Mouse (Mus musculus) kidney, postnatal 0 days (tissue): ENCODE results near the gene Olfr703. TPM values are rescaled to one million over a fixed set of nuclear protein-coding genes. Genes with fewer than 3 reads are reported as not detected.
A peak's percentile ranks its signal among the peaks of the same experiment; 100 is the strongest.

ENCODE experiments used
- ATAC-seq: fragments of 200-750 bp; cut with Nextera tagmentation; replicated peaks from 2 replicates; pipeline ENCODE4 v1.8.0; 2017; ENCODE audit warnings: low read depth, moderate number of reproducible peaks, moderate TSS enrichment, moderate library complexity; ENCODE audit not compliant: low FRiP score
- DNase-seq: peaks from one replicate; pipeline ENCODE4 v3.0.0-alpha.2; 2016; ENCODE audit warnings: low spot score
- H3K27ac ChIP-seq: fragments of 300-500 bp; sonication (generic); 2 replicates; pipeline ENCODE4 v1.5.1; 2014; ENCODE audit warnings: mild to moderate bottlenecking
- H3K27me3 ChIP-seq: fragments of 300-500 bp; sonication (generic); 2 replicates; pipeline ENCODE4 v1.6.1; 2014; ENCODE audit warnings: low read length, mixed read lengths; ENCODE audit not compliant: insufficient read depth
- H3K36me3 ChIP-seq: fragments of 300-500 bp; sonication (generic); 2 replicates; pipeline ENCODE4 v1.6.1; 2014; ENCODE audit warnings: low read length, mixed read lengths; ENCODE audit not compliant: insufficient read depth
- H3K4me1 ChIP-seq: fragments of 300-500 bp; sonication (generic); replicated peaks from 2 replicates; pipeline ENCODE4 v1.6.1; 2014; ENCODE audit warnings: antibody characterized with exemption, low read length, mixed read lengths; ENCODE audit not compliant: insufficient read depth
- H3K4me2 ChIP-seq: fragments of 300-500 bp; sonication (generic); 2 replicates; pipeline ENCODE4 v1.6.1; 2014; ENCODE audit warnings: mild to moderate bottlenecking, low read length, moderate library complexity, mixed read lengths
- H3K4me3 ChIP-seq: fragments of 300-500 bp; sonication (generic); replicated peaks from 2 replicates; pipeline ENCODE4 v1.5.1; 2014; ENCODE audit warnings: low read depth, low read length
- H3K9ac ChIP-seq: fragments of 300-500 bp; sonication (generic); 2 replicates; pipeline ENCODE4 v1.6.1; 2014; ENCODE audit warnings: low read depth, low read length
- H3K9me3 ChIP-seq: fragments of 300-500 bp; sonication (generic); replicated peaks from 2 replicates; pipeline ENCODE4 v1.6.1; 2016; ENCODE audit warnings: low read length, inconsistent platforms, mixed read lengths
- CTCF ChIP-seq: IDR thresholded peaks from 2 replicates; pipeline ENCODE4 v1.5.1; 2016; ENCODE audit warnings: antibody characterized with exemption, low read depth, mild to moderate bottlenecking, moderate library complexity
- WGBS: fragments of 180-500 bp; shearing (Covaris S2); extraction: QIAGEN DNeasy Blood & Tissue Kit; methylation state at CpG from one replicate; pipeline ENCODE4 v1.1.7; 2014; 5-methylcytosine and 5-hydroxymethylcytosine counted together
- polyA plus RNA-seq: library from polyadenylated mRNA; unstranded; fragments of >200 nt; fragmentation: Nextera tagmentation; extraction: Ambion mirVana; gene quantifications from 2 replicates; pipeline ENCODE4 v1.2.1, GENCODE M21; 2015

Gene Olfr703
- not detected in 2 replicates for polyA plus RNA-seq

DNA sequence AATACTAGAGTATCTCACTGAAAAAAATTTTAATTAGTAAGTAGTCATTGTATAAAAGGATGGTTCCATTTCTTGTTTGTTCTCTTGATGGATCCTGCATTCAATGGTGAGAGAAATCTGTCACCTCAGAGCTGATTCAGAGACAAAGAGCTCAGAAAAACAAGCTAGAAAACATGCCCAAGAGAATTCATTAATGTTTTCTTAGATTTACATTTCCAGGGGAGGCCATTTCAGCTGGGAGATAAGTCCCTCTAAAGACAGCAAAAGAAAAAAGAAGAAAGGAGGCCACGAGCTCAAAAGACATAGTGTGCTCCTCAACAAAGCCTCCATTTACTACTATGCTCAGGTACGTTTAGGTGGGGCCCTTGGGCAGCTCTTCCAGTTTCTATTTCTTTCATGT is at the start of gene Olfr703:
Gene Olfr703, plus strand, starts transcription at position 301 of the 400 bp plus-strand sequence.
- H3K4me3 ChIP-seq: no peak within 1 kb of the TSS
- no peak within 1 kb of the TSS for H3K4me2 ChIP-seq
- H3K27ac ChIP-seq: no peak within 1 kb of the TSS
- TF ChIP-seq CTCF: no peak
- H3K4me1 ChIP-seq: no peaks in the 10 kb centered on the region
- no peak for DNase-seq
- no peaks in the 10 kb centered on the region for H3K36me3 ChIP-seq
- WGBS: 56% methylated on average over 2 of the region's 2 CpGs
- no peak within 1 kb of the TSS for H3K9ac ChIP-seq
- no peaks in the 10 kb centered on the region for H3K9me3 ChIP-seq
- H3K27me3 ChIP-seq: no peaks in the 10 kb centered on the region
- ATAC-seq: no peak

DNA sequence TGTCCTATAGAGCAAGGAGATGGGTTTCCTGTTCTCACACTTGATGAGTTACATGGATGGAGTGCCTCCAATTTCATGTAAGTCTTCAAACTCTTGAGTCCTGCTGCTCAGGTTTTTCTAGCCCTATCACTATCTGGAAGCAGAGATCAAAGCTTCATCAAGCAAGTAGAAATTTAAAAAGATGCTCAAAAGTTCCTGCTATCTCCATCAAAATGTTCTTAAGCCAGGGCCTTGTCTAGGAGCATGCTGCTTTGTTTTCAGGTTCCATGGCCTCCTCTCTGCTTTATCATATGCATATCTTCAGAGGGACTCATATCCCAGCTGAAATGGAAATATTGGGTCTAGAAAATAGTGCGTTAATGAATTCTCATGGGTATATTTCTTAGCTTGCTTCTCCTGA is 34.4 kb upstream of the Olfr703 start, which contains the start of gene Olfr700:
Gene Olfr700, minus strand, starts transcription at position 101 of the 400 bp plus-strand sequence.
- Histone ChIP-seq H3K9me3 (no peaks in the 10 kb centered on the region), H3K4me1 (no peaks in the 10 kb centered on the region), H3K4me3 (no peak within 1 kb of the TSS), H3K36me3 (no peaks in the 10 kb centered on the region), H3K9ac (no peak within 1 kb of the TSS), H3K27me3 (no peaks in the 10 kb centered on the region), H3K27ac (no peak within 1 kb of the TSS), H3K4me2 (no peak within 1 kb of the TSS)
- ATAC-seq (no peak), DNase-seq (no peak)
- TF ChIP-seq CTCF: no peak
- WGBS: 71% methylated on average over 1 of the region's 1 CpGs

DNA sequence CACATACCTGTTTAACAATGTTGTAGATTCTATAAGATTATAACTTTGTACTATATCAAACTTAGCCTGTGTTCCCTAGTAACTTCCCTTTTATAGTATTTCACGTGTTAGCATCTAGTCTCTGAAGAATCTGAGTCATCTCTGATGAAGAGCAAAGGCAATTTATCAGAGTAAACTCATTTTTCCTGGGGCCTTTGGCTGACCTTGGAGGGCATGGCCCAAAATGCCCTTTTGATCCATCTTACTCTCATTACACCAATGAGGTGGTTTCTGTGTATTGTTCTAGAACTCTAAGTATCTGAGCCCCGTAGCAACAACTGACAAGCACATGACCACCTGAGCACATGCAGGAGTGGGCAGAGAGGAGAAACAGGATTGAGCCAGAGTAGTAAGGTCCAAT is 29.3 kb upstream of the Olfr703 start, which contains the start of gene Olfr701:
Gene Olfr701, plus strand, starts transcription at position 301 of the 400 bp plus-strand sequence.
- H3K27me3 ChIP-seq: no peaks in the 10 kb centered on the region
- no peak within 1 kb of the TSS for H3K27ac ChIP-seq
- ATAC-seq (no peak), DNase-seq (no peak)
- 65% methylated on average over 2 of the region's 2 CpGs for WGBS
- H3K9me3 ChIP-seq: no peaks in the 10 kb centered on the region
- no peaks in the 10 kb centered on the region for H3K36me3 ChIP-seq
- no peak for TF ChIP-seq CTCF
- H3K4me3 ChIP-seq: no peak within 1 kb of the TSS
- no peak within 1 kb of the TSS for H3K4me2 ChIP-seq
- H3K4me1 ChIP-seq: no peaks in the 10 kb centered on the region
- no peak within 1 kb of the TSS for H3K9ac ChIP-seq

GRCm38 (mm10) chr7:106815775-106816174 is 27.4 kb upstream of the Olfr703 start:
- WGBS: 41% methylated on average over 2 of the region's 2 CpGs
- DNase-seq (peak; percentile 46), ATAC-seq (no peak)
- Histone ChIP-seq H3K36me3 (no peaks in the 10 kb centered on the region), H3K27me3 (no peaks in the 10 kb centered on the region), H3K9me3 (no peaks in the 10 kb centered on the region), H3K4me2 (no peak overlapping the region), H3K9ac (no peak overlapping the region), H3K27ac (no peak overlapping the region), H3K4me1 (no peaks in the 10 kb centered on the region), H3K4me3 (no peak overlapping the region)
- TF ChIP-seq CTCF: peak; percentile 53

- ATAC-seq (no peak), DNase-seq (no peak)
- no peak for TF ChIP-seq CTCF
- Histone ChIP-seq H3K4me1 (no peaks in the 10 kb centered on the region), H3K9me3 (no peaks in the 10 kb centered on the region), H3K27me3 (no peaks in the 10 kb centered on the region), H3K9ac (no peak overlapping the region), H3K4me2 (no peak overlapping the region), H3K36me3 (no peaks in the 10 kb centered on the region), H3K27ac (no peak overlapping the region), H3K4me3 (no peak overlapping the region)
These were observed 24.7 kb upstream of the Olfr703 start for GRCm38 (mm10) chr7:106818414-106818813.

GRCm38 (mm10) chr7:106833793-106834192 is 9.4 kb upstream of the Olfr703 start, which contains the start of gene Olfr702:
Olfr702 (minus strand) TSS chr7:106833893.
- DNase-seq: no peak
- Histone ChIP-seq H3K4me2 (no peak within 1 kb of the TSS), H3K27me3 (no peaks in the 10 kb centered on the region)

DNA sequence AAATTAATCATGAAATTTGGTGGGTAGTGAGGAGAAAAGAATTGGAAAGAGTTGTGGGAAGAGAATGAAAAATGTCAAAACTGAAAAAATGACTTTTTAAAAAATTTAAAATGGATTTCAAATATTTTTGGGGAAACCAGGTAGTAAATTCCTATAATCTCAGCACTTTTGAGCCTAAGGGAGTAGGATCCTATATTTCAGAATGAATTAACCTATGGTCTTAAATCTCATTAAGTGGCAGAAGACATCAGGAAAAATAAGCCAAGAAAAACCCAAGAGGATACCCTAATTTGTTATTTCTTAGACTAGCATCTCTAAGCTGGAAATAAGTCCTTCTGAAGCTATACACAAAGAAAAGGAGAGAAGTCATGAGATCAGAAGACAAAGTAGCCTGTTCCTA is 19.7 kb downstream of the Olfr703 start, which contains the start of gene Olfr704:
Gene Olfr704, plus strand, starts transcription at position 301 of the 400 bp plus-strand sequence.
- H3K4me3 ChIP-seq: no peak within 1 kb of the TSS
- no peaks in the 10 kb centered on the region for H3K27me3 ChIP-seq
- no peaks in the 10 kb centered on the region for H3K36me3 ChIP-seq
- ATAC-seq (no peak), DNase-seq (no peak)
- no peaks in the 10 kb centered on the region for H3K9me3 ChIP-seq
- no peak for TF ChIP-seq CTCF
- no peak within 1 kb of the TSS for H3K27ac ChIP-seq
- H3K4me1 ChIP-seq: no peaks in the 10 kb centered on the region
- no peak within 1 kb of the TSS for H3K9ac ChIP-seq
- no peak within 1 kb of the TSS for H3K4me2 ChIP-seq

More at GRCm38 (mm10) chr7:106833793-106834192, 9.4 kb upstream of the Olfr703 start, which contains the start of gene Olfr702:
- H3K9me3 ChIP-seq: no peaks in the 10 kb centered on the region
- H3K9ac ChIP-seq: no peak within 1 kb of the TSS
- H3K27ac ChIP-seq: no peak within 1 kb of the TSS
- no peak within 1 kb of the TSS for H3K4me3 ChIP-seq
- H3K36me3 ChIP-seq: no peaks in the 10 kb centered on the region
- no peak for ATAC-seq
- no peak for TF ChIP-seq CTCF
- H3K4me1 ChIP-seq: no peaks in the 10 kb centered on the region
